Mouse (Mus musculus) limb, embryonic 12.5 days (tissue): Measurements from ENCODE around the gene Abcb11. TPM values are rescaled to one million over a fixed set of nuclear protein-coding genes. Genes with fewer than 3 reads are reported as not detected.

Source experiments
- ATAC-seq: fragments of 200-750 bp; cut with Nextera tagmentation; 2 replicates; pipeline ENCODE4 v1.8.0; 2017; ENCODE audit warnings: low read depth, moderate TSS enrichment; ENCODE audit not compliant: insufficient number of reproducible peaks, insufficient read depth, low FRiP score, low TSS enrichment
- H3K27ac ChIP-seq: fragments of 300-500 bp; sonication (generic); 2 replicates; pipeline ENCODE4 v1.5.1; 2016; ENCODE audit warnings: mild to moderate bottlenecking, moderate library complexity
- H3K27me3 ChIP-seq: fragments of 300-500 bp; sonication (generic); 2 replicates; pipeline ENCODE4 v1.6.1; 2016; ENCODE audit warnings: mild to moderate bottlenecking, moderate library complexity
- H3K36me3 ChIP-seq: fragments of 300-500 bp; sonication (generic); 2 replicates; pipeline ENCODE4 v1.6.1; 2016; ENCODE audit warnings: mild to moderate bottlenecking, moderate library complexity
- H3K4me1 ChIP-seq: fragments of 300-500 bp; sonication (generic); replicated peaks from 2 replicates; pipeline ENCODE4 v1.6.1; 2016
- H3K4me2 ChIP-seq: fragments of 300-500 bp; sonication (generic); 2 replicates; pipeline ENCODE4 v1.6.1; 2016; ENCODE audit warnings: mild to moderate bottlenecking, moderate library complexity
- H3K4me3 ChIP-seq: fragments of 300-500 bp; sonication (generic); replicated peaks from 2 replicates; pipeline ENCODE4 v1.5.1; 2016; ENCODE audit warnings: mild to moderate bottlenecking
- H3K9ac ChIP-seq: fragments of 300-500 bp; sonication (generic); replicated peaks from 2 replicates; pipeline ENCODE4 v1.6.1; 2016; ENCODE audit warnings: mild to moderate bottlenecking, moderate library complexity
- H3K9me3 ChIP-seq: fragments of 300-500 bp; sonication (generic); 2 replicates; pipeline ENCODE4 v1.6.1; 2016; ENCODE audit warnings: mild to moderate bottlenecking, moderate library complexity
- WGBS: fragments of 180-500 bp; shearing (Covaris S2); methylation state at CpG from one replicate; pipeline ENCODE4 v1.1.7; 2016; 5-methylcytosine and 5-hydroxymethylcytosine counted together
- polyA plus RNA-seq: library from polyadenylated mRNA; unstranded; fragments of >200 nt; fragmentation: Nextera tagmentation; extraction: Ambion mirVana; gene quantifications from 2 replicates; pipeline ENCODE4 v1.2.1, GENCODE M21; 2016

Gene Abcb11
- polyA plus RNA-seq, 1 experiment from 2014 or later: not detected

DNA sequence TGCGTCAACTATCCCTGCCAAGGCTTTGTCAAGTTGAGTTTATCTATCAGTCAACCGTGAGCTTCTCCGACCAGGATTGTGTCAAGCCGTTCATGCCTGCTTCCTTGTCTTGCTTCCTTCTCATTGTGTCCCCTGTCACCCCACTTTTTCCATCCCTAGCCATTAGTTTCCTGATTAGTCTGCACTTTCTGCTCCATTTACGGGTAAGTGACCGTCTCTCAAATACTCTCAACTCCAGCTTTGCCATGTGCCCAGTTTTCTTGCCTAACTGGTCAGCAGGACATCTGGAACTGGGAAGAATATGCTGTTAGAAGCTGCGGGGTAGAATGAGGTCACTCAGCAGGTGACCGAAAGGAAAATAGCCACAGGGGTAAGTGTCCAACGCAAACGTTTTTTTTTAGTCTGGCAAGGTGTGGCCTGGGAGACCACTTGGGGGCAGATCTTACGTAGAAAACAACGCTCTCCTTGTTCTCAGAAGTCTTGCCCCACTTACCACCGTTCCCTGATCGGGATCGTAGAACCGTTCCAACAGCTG lies 94.1 kb downstream of the Abcb11 start:
- Histone ChIP-seq H3K36me3 (no peaks in the 10 kb centered on the region), H3K4me2 (no peak overlapping the region), H3K9me3 (no peaks in the 10 kb centered on the region), H3K27me3 (no peaks in the 10 kb centered on the region), H3K4me1 (no peaks in the 10 kb centered on the region), H3K27ac (no peak overlapping the region), H3K4me3 (no peak overlapping the region), H3K9ac (no peak overlapping the region)
- 57% methylated on average over 16 of the region's 16 CpGs for WGBS
- no peak for ATAC-seq

DNA sequence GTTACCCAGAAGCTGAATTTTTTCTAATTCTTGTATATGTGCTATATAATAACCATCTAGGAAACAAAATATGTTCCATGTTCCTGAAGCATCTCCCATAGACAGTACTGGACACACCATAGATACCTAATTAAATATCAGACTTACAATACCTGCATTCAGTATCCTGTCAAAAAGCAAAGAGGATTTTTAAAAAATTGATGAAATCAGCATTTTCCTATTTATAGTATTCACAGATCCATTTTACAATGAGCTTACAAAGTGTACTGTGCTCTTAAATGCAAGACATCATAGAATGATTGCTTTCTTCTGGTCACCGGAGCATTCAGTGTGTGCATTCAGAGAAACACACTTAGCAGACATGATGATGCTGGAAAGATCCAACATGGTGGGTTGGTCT lies 95.3 kb downstream of the Abcb11 start:
- Histone ChIP-seq H3K27ac (no peak overlapping the region), H3K4me1 (no peaks in the 10 kb centered on the region), H3K36me3 (no peaks in the 10 kb centered on the region), H3K4me3 (no peak overlapping the region), H3K9me3 (no peaks in the 10 kb centered on the region), H3K27me3 (no peaks in the 10 kb centered on the region), H3K4me2 (no peak overlapping the region), H3K9ac (no peak overlapping the region)
- no peak for ATAC-seq
- WGBS: 98% methylated on average over 1 of the region's 1 CpGs

DNA sequence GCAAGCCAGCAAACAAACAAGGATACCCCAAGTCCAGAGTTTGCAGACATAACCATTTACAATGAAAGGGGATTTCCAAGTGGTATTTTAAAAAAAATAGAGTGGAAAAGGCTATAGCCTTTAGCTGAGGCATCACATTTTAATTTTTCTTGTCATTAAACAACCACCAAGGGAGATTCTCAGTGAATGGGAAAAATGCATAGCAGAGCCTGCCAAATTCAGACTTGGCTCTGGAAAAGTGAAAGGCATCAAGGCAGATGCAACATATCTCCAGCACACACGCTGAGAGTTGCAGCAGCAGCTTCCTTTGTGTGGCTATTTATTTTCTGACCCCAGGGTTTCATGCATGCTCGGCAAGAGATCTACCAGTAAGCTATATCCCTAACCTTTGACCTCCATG lies 97.5 kb downstream of the Abcb11 start:
- Histone ChIP-seq H3K27ac (no peak overlapping the region), H3K27me3 (no peaks in the 10 kb centered on the region), H3K9me3 (no peaks in the 10 kb centered on the region), H3K4me2 (no peak overlapping the region), H3K4me1 (no peaks in the 10 kb centered on the region), H3K9ac (no peak overlapping the region), H3K4me3 (no peak overlapping the region), H3K36me3 (no peaks in the 10 kb centered on the region)
- ATAC-seq: no peak
- 66% methylated on average over 2 of the region's 2 CpGs for WGBS

- no peak overlapping the region for H3K27ac ChIP-seq
- H3K9ac ChIP-seq: no peak overlapping the region
- H3K4me3 ChIP-seq: no peak overlapping the region
- no peaks in the 10 kb centered on the region for H3K9me3 ChIP-seq
- H3K36me3 ChIP-seq: no peaks in the 10 kb centered on the region
- no peak overlapping the region for H3K4me2 ChIP-seq
- no peak for ATAC-seq
- WGBS: 85% methylated on average over 9 of the region's 9 CpGs
- H3K27me3 ChIP-seq: no peaks in the 10 kb centered on the region
- H3K4me1 ChIP-seq: no peaks in the 10 kb centered on the region
Observed at GRCm38 (mm10) chr2:69239315-69239714, 103.1 kb downstream of the Abcb11 start.

- no peaks in the 10 kb centered on the region for H3K9me3 ChIP-seq
- no peaks in the 10 kb centered on the region for H3K27me3 ChIP-seq
- no peaks in the 10 kb centered on the region for H3K36me3 ChIP-seq
- H3K4me3 ChIP-seq: no peak overlapping the region
- 81% methylated on average over 5 of the region's 5 CpGs for WGBS
- no peak overlapping the region for H3K9ac ChIP-seq
- H3K4me1 ChIP-seq: no peaks in the 10 kb centered on the region
- no peak overlapping the region for H3K27ac ChIP-seq
- no peak for ATAC-seq
- H3K4me2 ChIP-seq: no peak overlapping the region
Observed at GRCm38 (mm10) chr2:69234976-69235678, 107.3 kb downstream of the Abcb11 start.

GRCm38 (mm10) chr2:69232101-69232500 lies 110.3 kb downstream of the Abcb11 start:
- H3K4me2 ChIP-seq: no peak overlapping the region
- H3K36me3 ChIP-seq: no peaks in the 10 kb centered on the region
- no peak for ATAC-seq
- H3K27me3 ChIP-seq: no peaks in the 10 kb centered on the region
- H3K9ac ChIP-seq: no peak overlapping the region
- no peaks in the 10 kb centered on the region for H3K9me3 ChIP-seq
- H3K4me3 ChIP-seq: no peak overlapping the region
- H3K4me1 ChIP-seq: no peaks in the 10 kb centered on the region
- no peak overlapping the region for H3K27ac ChIP-seq

DNA sequence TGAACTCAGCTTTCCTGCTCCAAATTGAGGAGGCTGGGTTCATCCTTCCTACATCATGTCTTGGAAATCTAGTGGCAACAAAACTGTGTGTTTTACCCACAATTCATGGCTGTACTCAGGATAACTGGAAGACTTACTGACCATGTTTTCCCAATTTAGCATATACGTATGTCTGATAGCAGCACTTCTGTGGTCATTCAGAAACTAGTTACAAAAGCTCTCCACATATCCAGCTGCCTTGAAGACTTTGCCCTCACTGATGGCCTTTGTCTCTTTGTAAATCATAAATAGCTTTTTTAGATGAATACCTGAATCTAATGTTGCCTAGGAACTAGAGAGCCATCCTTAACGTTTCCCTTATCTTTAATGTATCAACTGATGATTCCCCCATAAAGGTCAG lies 112.3 kb downstream of the Abcb11 start:
- no peak for ATAC-seq
- WGBS: 86% methylated on average over 2 of the region's 2 CpGs
- Histone ChIP-seq H3K4me1 (no peaks in the 10 kb centered on the region), H3K4me3 (no peak overlapping the region), H3K27me3 (no peaks in the 10 kb centered on the region), H3K36me3 (no peaks in the 10 kb centered on the region), H3K27ac (no peak overlapping the region), H3K9me3 (no peaks in the 10 kb centered on the region), H3K4me2 (no peak overlapping the region), H3K9ac (no peak overlapping the region)

- WGBS: 85% methylated on average over 6 of the region's 6 CpGs
- no peak for ATAC-seq
- no peak overlapping the region for H3K27ac ChIP-seq
Observed at GRCm38 (mm10) chr2:69228635-69229034, 113.8 kb downstream of the Abcb11 start.

DNA sequence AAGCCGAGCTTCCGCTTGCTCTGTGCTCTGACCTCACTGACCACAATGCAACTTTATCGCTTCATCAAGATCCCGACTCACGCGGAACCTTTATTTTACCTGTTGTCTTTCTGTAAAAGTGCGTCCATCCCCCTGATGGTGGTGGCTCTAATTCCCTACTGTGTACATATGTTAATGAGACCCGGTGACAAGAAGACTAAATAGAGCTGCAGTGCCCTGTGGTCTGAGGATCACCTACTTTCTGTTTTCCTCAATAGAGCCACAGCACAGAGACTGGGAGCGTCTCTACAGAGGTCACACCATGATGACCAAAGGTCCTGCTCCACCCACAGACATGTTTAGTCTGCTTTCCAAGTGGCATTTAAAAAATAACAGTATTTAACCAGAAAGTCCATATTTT lies 115.5 kb downstream of the Abcb11 start:
- WGBS: 93% methylated on average over 9 of the region's 9 CpGs
- H3K36me3 ChIP-seq: no peaks in the 10 kb centered on the region
- H3K27ac ChIP-seq: no peak overlapping the region
- H3K4me3 ChIP-seq: no peak overlapping the region
- H3K9me3 ChIP-seq: no peaks in the 10 kb centered on the region
- no peaks in the 10 kb centered on the region for H3K27me3 ChIP-seq
- no peak for ATAC-seq
- no peaks in the 10 kb centered on the region for H3K4me1 ChIP-seq
- no peak overlapping the region for H3K4me2 ChIP-seq
- H3K9ac ChIP-seq: no peak overlapping the region

More at GRCm38 (mm10) chr2:69228635-69229034, 113.8 kb downstream of the Abcb11 start:
- no peak overlapping the region for H3K4me2 ChIP-seq
- H3K4me3 ChIP-seq: no peak overlapping the region
- H3K4me1 ChIP-seq: no peaks in the 10 kb centered on the region
- no peak overlapping the region for H3K9ac ChIP-seq
- no peaks in the 10 kb centered on the region for H3K36me3 ChIP-seq
- no peaks in the 10 kb centered on the region for H3K27me3 ChIP-seq
- no peaks in the 10 kb centered on the region for H3K9me3 ChIP-seq

- no peak for ATAC-seq
- no peak overlapping the region for H3K27ac ChIP-seq
- H3K9me3 ChIP-seq: no peaks in the 10 kb centered on the region
- no peak overlapping the region for H3K4me2 ChIP-seq
- no peak overlapping the region for H3K9ac ChIP-seq
- H3K36me3 ChIP-seq: no peaks in the 10 kb centered on the region
- 67% methylated on average over 2 of the region's 2 CpGs for WGBS
- H3K4me1 ChIP-seq: no peaks in the 10 kb centered on the region
- no peaks in the 10 kb centered on the region for H3K27me3 ChIP-seq
- H3K4me3 ChIP-seq: no peak overlapping the region
Observed at GRCm38 (mm10) chr2:69224724-69225123, 117.7 kb downstream of the Abcb11 start.

GRCm38 (mm10) chr2:69222815-69223214 lies 119.6 kb downstream of the Abcb11 start:
- H3K4me2 ChIP-seq: no peak overlapping the region
- 84% methylated on average over 10 of the region's 10 CpGs for WGBS

GRCm38 (mm10) chr2:69221868-69222416 lies 120.5 kb downstream of the Abcb11 start:
- Histone ChIP-seq H3K27ac (no peak overlapping the region), H3K9me3 (no peaks in the 10 kb centered on the region), H3K9ac (no peak overlapping the region), H3K36me3 (no peaks in the 10 kb centered on the region), H3K4me2 (no peak overlapping the region), H3K4me3 (no peak overlapping the region), H3K4me1 (no peaks in the 10 kb centered on the region), H3K27me3 (no peaks in the 10 kb centered on the region)
- ATAC-seq: no peak
- WGBS: 69% methylated on average over 5 of the region's 5 CpGs

More at GRCm38 (mm10) chr2:69222815-69223214, 119.6 kb downstream of the Abcb11 start:
- Histone ChIP-seq H3K9ac (no peak overlapping the region), H3K9me3 (no peaks in the 10 kb centered on the region), H3K4me3 (no peak overlapping the region), H3K36me3 (no peaks in the 10 kb centered on the region), H3K27me3 (no peaks in the 10 kb centered on the region), H3K27ac (no peak overlapping the region), H3K4me1 (no peaks in the 10 kb centered on the region)
- ATAC-seq: no peak
